Mouse (Mus musculus) erythroblast, adult 5-6 weeks (primary cell): ENCODE results near the gene Slc38a4. TPM values are rescaled to one million over a fixed set of nuclear protein-coding genes. Genes with fewer than 3 reads are reported as not detected.
A peak's percentile ranks its signal among the peaks of the same experiment; 100 is the strongest.

Source experiments
- ATAC-seq: replicated peaks from 2 replicates; pipeline ENCODE4 v1.8.0; 2016; ENCODE audit warnings: moderate number of reproducible peaks, mild to moderate bottlenecking, moderate TSS enrichment, inconsistent platforms; ENCODE audit not compliant: poor library complexity, low FRiP score, severe bottlenecking
- total RNA-seq, 2 experiments: library from RNA; stranded (forward) in 1 of 2; stranded (reverse) in 1 of 2; fragments of 150-400 nt in 1 of 2; fragments of 200-764, 138-1000 nt in 1 of 2; gene quantifications; 2 replicates each; pipeline versions ENCODE4 v1.2.3 to v1.2.4; 2015 to 2017; ENCODE audit warnings: low replicate concordance in 2 of 2

The Slc38a4 gene
- total RNA-seq, 2 experiments from 2014 or later: not detected

DNA sequence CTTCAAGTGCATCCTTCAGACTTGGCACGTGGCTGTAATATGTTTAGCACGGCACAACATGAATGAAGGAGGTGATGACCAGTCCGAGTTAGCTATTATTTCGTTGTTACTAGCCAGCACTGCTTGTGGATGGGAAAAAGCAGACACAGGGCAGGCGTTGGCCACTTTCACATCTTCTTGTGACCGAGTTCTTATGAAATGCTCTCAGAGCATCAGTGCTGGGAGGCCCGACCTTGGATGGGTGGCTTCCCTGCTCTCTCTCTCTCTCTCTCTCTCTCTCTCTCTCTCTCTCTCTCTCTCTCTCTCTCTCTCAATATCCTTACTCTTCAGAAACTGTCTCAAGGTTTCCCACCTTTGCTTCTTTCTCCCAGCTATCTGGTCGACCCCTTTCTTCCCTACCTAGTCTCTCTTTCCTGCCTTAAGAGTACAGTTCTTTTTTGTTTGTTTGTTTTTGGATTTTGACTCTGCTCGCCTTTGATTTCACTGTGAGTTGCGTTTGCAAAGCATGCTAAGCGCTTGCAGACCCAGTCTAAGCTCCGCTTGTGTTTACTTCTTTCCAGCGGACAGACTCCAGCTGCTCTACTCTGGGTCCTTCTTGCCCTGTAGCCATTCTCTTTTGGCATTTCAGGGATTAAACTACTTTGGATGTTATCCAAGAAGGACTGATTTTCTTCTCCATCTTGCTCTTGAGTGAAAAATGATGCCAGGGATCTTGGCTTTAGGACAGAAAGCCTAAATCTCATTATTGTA, 72.0 kb downstream of the Slc38a4 start:
- ATAC-seq: no peak

GRCm38 (mm10) chr15:96975125-96975524, 80.6 kb downstream of the Slc38a4 start:
- ATAC-seq: no peak

GRCm38 (mm10) chr15:96974131-96974530, 81.6 kb downstream of the Slc38a4 start:
- no peak for ATAC-seq

DNA sequence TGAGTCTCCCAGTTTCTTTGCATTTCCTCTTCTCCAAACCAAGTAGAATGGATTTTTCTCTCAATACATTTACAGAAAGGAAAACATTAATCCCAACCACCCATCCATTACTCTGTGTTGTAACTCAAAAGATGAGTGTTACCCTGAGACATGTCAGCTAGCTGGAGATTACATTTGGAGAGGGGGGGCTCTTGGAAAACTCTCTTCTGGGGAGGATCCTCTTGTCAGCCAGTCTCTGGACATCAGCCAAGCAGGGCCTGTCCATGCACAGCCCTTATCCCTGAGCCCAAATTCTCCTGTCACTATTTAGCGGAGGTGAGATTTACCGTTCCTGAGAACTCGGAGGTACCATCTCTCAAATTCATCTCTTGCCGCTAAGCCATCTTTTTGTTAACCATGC, 82.4 kb downstream of the Slc38a4 start:
- no peak for ATAC-seq

- no peak for ATAC-seq
These were observed 83.0 kb downstream of the Slc38a4 start for GRCm38 (mm10) chr15:96972706-96973274.

DNA sequence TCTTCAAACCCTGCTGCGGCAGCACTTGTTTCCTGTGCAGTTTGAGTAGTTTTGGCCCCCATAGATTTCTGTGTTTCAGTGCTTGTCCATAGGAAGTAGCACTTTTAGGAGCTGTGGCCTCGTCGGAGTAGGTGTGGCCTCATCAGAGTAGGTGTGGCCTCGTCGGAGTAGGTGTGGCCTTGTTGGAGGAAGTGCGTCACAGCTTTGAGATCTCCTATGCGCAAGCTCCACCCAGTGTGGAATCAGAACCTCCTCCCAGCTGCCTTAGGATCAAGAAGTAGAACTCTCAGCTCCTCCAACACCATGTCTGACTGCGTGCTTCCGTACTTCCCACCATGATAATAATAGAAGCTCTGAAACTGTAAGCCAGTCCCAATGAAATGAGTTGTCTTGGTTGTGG, 83.8 kb downstream of the Slc38a4 start:
- ATAC-seq: no peak

DNA sequence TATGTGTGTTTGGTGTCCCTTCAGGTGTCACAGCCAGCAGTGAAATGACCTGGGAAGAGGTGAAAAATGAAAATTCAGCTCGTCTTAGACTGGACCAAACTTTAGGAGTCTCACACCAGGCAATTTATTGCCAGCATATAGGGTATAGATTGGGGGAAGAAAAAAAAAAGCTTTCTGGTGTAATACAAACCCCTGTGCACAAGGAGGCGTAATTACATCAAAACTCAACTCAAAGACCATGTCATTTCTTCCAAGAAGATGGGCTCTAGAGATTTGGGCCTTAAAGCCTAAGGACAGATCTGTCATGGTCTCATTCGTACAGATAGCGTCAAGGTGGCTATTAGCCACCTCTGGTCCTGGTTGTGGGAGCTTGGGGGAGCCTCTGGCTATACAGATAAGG, 86.0 kb downstream of the Slc38a4 start:
- no peak for ATAC-seq

- no peak for ATAC-seq
These were observed 87.0 kb downstream of the Slc38a4 start for GRCm38 (mm10) chr15:96968741-96969140.

- no peak for ATAC-seq
These were observed 89.4 kb downstream of the Slc38a4 start for GRCm38 (mm10) chr15:96966326-96966725.

DNA sequence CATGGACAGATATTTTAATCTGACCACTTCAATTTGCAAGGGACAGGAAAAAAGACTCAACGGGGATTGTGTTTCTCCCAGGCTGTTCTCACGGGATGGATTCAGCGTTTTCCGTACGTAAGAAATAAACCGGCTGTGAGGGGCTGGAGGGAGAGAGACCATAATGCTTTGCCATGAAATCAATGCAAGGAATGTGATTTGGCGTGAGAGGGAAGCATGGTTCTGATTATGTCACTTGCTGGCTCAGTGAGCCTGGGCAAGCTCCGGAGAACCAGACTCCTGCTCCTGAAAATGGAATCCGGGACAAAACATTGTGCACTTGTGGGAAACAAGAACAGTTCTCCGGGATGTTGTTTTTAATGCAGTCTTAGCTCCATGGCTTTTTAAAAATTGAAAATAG, 92.0 kb downstream of the Slc38a4 start:
- no peak for ATAC-seq

- no peak for ATAC-seq
These were observed 92.4 kb downstream of the Slc38a4 start for GRCm38 (mm10) chr15:96963318-96963717.

- no peak for ATAC-seq
These were observed 95.4 kb downstream of the Slc38a4 start for GRCm38 (mm10) chr15:96960343-96960742.

GRCm38 (mm10) chr15:96959247-96959646, 96.5 kb downstream of the Slc38a4 start:
- ATAC-seq: no peak

- no peak for ATAC-seq
These were observed 99.1 kb downstream of the Slc38a4 start for GRCm38 (mm10) chr15:96956699-96957098.

DNA sequence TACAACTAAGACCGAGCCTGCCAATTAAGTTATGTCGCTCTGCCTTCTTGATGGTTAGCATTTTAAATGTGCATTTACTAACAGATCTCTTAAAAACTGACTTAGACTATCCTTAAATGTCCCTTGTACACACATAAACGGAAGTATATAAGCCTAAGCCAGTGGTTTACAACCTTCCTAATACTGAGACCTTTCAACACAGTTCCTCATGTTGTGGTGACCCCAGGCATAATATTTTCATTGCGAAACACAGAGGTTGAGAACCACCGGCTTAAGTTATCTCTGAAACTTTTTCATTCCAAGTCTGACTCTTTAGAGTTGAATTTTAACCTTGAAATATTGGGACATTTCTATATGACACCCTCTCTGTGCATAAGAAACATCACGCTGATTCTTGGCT, 101.4 kb downstream of the Slc38a4 start:
- ATAC-seq: no peak

DNA sequence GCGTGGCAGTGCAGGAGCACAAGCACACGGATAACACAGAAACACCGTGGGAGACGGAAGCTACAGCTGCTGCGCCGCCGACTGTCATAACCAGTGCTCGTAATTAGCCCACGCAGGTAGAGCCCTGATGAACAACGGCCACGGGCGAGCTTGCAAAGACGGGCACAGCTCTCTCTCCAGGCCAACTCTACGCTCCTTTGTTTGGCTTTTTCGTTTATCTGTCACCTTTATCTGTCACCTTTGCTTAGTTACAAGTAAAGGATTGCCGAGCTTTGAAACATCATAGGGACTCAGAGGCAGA, 101.9 kb downstream of the Slc38a4 start:
- no peak for ATAC-seq

DNA sequence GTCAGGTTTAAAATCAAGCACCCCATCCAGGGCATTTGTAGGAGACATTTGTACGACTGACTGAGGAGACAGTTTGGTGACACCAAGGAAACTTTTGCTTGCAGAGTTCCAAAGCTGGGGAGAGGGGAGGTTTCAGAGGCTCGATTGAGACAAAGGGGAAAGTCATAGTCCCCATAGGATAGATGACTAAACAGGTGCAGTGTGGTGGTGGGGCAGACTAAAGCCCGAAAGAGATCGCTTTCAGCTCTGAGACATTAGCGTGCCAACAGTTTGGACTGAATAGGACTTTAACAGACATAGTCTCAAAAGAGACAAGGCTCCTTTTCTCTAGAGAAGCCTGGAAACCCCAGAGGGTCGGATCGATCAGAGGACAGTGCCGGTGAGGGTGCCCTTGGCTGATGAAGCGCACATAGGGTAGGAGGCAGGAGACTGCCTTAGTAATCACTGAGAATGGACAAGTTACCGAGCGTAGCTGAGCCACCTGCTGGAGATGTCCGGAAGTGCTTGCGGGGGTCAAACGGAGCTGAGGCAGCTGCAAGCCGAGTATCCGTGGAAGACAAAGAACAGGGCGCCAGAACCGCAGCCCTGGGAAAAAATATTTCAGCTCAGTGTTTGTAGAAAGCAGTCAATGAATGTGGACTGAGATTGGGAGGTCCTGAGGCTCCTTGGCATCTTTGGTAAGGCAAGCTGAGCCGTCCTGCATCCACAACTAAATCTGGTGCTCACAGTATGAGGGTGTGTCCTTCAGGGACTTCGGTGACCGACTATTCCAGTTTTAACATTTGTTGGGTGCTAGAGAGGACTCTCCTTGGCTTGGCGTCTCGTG, 102.4 kb downstream of the Slc38a4 start:
- ATAC-seq: no peak; the same call in 1 of the 2 replicates

DNA sequence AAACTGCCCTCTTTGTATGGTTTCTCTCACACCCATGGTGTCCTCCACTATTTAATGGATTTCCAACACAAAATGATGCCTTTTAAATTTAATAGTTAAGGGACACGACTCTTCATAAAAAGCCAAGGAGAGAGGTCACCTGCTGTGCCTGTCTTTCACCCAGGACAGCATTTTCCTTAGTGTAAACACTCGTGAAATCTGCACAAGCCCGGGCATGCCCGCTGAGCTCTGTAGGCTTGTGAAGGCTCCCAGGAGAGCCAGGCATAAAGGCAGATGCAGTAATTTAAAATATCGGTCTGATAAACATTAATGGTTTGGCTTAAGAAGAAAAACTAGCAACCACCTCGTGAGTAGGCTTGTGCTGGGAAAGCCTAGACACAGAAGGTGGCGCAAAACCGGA, 103.3 kb downstream of the Slc38a4 start:
- no peak for ATAC-seq

DNA sequence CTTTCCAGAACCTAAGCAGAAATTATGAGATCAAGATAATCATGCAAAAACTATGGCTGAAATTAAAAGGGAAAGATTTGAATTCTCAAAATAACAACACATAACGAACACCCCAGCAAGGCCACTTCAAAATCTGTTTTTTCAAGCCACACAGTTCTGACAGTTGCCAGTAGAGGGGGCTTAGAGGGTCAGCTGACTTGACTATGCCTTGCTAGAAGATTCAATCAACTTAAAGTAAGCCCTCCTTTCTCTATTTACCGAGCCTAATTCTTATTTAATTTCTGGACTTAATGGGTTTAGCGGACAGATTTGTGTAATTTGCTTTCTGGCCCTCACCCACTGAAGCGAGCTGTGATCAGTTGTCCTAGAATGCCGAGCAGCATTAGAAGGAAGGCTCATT, 104.0 kb downstream of the Slc38a4 start:
- no peak for ATAC-seq

DNA sequence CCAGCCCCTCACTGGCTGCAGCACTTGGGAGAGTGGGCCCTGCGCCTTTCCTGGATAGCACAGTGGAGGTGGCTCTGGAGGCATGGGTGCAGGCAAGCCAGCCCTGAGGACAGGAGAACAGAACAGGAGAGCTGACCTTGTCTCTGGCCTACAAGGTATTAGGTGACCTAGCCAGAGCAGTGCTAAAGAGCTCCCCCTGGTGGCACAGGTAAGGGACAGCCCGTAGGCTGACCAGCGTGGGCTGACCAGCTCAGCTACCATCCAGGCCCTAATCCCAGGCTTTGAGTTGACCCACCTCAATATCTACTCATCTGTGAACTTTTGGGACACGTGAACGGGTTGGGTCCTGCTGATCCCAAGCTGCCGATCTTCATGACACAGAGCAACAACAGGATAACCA, 107.3 kb downstream of the Slc38a4 start:
- ATAC-seq: peak; percentile 82
